Mouse (Mus musculus): Measurements from ENCODE around the gene Errfi1. TPM values are rescaled to one million over a fixed set of nuclear protein-coding genes. Genes with fewer than 3 reads are reported as not detected.
A peak's percentile ranks its signal among the peaks of the same experiment; 100 is the strongest.
"Not testable (repeated sequence)": the region's sequence is repeated elsewhere in the genome, so short reads cannot be mapped to it uniquely, and the experiment has no call there.

The Errfi1 gene
- total RNA-seq, 2 experiments from 2014 or later, result 32.3 to 159 TPM

DNA sequence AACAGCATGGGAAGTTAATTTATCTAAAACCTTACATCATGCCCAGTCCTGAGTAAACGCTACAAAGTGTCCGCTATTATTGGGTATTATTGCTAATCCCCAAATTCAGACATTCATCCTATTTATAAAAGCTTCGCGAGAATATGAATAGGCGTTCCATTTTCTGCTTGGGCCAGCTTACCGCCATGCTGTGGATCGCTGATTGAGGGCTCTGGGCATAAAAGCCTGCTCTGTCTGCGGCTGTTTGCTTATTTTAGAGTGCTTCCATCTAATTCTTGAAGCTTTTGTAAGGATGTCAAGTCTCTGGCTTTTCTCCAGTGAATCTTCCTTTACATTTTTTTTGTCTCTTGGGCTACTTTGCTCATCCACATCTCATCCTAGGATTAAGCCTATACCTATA lies 7.4 kb upstream of the Errfi1 start:
- DNase-seq, result no peak

DNA sequence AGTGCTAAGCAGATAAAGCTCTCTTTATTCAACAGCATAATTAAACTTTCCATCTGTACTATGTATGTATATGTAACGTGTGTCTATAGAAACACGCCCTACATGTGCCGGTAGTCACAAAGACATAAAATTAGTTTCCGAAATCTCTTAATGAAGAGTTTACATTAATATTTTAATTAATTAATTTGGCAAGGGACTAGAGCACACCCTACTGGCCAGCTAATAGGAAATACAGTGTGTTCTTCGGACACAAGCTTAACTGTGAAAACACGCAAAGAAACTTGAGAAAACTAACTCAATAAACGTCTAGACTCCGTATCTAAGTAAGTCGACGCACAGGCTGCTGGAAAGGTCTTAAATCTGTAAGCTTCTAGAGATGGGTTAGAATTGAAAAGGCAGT lies 3.8 kb upstream of the Errfi1 start:
- DNase-seq, result no peak

DNA sequence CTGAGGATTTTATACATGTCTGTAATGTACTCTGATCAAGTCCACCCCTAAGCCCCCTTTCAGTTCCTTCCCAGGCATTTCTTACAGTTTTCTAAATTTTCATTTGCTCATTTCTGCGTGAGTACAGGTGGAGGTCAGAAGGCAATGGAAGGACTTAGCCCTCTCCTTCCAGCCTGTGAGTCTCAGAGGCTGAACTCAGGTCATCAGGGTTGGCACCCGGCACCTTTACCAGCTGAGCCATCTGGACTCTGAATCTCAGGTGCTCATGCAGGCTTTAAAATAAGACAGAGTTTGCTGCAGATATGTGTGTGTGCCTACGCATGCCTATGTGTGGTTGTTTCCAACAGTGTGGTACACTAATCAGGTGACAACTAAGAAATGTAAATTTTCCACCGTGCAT lies 2.8 kb upstream of the Errfi1 start:
- DNase-seq, result no peak

- no peak for DNase-seq
These were observed 1.7 kb upstream of the Errfi1 start for GRCm38 (mm10) chr4:150852045-150852444.

DNA sequence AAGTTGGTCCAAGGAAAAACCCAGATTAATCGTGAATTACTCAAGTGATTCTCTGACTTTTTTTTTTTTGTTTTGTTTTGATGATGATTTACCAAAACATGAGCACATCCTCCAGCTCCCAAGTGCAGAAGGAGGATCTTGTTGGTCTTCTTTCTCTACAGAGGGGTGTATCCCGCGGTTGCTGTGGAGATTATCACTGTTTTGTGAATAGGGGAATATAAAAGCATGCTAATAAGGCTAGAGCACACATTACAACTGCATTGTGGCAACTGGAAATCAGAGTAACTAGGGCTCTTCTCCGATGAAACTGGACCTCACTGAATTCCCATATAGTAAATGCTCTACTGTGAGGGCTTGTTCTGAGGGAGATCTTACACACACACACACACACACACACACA lies 1.2 kb upstream of the Errfi1 start:
- DNase-seq, result no peak

DNA sequence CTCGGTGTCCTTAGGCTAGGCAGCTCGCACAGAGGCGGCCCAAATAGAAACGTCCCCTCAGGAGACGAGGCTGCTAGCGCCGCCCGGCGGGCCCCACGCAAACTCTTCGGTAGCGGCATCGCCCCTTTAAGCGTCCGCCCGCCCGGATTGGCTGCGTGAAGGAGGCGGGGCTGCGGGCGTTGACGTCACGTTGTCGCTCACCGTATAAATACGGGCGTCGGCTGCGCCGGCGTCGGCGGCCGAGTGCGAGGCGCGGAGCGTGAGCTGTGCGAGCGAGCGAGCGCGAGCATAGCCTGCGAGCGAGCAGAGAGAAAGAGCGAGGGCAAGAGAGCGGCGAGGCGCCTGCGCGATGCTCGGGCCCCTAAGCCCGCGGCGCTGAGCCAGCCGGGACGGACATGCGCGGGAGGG lies 1.1 kb downstream of the Errfi1 start:
- DNase-seq, result peak; percentile 98

DNA sequence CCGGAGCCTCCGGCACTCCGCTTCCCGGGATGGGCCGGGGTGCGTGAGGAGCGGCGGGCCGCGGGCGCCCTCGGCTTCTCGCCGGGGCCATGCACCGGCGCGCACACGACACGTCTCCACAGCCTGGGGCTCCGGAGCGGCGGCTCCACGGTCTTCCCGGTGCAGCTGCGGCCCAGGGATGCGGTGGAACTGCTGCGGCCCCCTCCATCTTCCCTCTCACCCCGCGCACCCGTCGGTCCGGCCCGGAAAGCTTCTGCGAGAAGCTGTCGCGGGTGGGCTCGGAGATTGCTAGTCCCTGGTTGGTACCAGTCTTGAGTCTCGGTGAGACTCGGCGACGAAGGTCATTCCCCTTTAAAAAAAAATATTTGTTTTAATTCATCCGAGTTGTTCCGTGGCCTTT lies 1.6 kb downstream of the Errfi1 start:
- DNase-seq, result no peak

DNA sequence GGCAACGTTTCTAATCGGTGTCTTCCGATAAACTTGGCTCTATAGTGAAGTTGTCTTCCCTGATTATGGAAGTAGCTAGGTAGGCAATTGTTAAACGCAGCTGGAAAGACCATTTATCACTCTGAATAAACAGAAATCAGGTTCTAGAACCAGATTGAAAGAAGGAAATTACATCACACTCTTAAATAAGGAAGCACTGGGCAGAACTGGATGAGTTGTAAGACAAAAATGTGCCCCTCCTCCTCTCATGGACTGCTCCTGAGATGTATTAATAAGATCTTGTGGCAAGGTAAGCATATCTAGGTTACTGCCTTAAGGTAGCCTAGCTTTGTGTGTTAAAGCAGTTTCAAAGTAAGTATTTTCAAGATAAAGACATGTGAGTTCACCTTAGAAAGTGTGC lies 6.8 kb downstream of the Errfi1 start:
- DNase-seq, result no peak

DNA sequence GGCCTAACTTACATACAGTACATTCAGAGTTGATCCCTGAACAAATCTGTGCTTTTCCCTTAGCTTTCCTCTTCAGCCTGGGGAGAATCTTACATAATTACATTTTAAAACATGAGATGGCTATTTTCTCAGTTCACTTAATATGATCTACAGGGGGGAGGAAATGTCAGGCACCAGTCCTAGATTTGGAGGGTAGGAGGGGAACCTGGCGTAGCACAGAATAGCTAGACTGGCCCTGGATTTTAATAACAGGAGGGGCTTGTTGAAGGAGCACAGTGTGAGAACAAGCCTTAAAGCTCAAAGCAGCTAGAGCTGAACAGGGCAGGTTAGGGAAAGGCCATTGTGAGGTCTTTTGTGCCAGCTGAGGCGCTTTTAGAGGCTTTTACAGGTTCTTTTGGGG lies 7.4 kb downstream of the Errfi1 start:
- no peak for DNase-seq

- no peak for DNase-seq
These were observed 9.1 kb downstream of the Errfi1 start for GRCm38 (mm10) chr4:150862626-150863375.

- DNase-seq, result no peak
These were observed 11.7 kb downstream of the Errfi1 start for GRCm38 (mm10) chr4:150865371-150865770.

GRCm38 (mm10) chr4:150866069-150866468 lies 12.3 kb downstream of the Errfi1 start:
- DNase-seq, result no peak

GRCm38 (mm10) chr4:150866494-150866893 lies 12.8 kb downstream of the Errfi1 start:
- DNase-seq, result no peak

- no peak for DNase-seq
These were observed 14.4 kb downstream of the Errfi1 start for GRCm38 (mm10) chr4:150868161-150868560.

DNA sequence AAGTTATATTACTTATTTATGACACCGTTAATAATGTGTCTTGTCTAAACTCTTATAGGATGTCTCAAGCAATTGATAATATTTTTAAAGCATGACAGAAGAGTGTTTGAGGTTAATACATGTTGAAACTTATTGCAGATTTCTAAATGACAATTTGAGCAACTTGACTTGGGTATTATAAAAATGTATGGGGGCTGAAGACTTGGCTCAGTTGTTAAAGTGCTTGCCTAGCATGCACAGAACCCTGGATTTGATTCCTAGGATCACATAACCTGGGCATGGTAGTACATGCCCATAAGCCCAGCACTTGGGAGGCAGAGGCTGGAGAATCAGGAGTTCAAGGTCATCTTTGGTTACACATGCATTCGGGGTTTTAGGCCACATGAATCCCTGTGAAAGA lies 15.1 kb downstream of the Errfi1 start:
- no peak for DNase-seq

GRCm38 (mm10) chr4:150869276-150870197 lies 15.8 kb downstream of the Errfi1 start:
- peak; percentile 70 for DNase-seq

DNA sequence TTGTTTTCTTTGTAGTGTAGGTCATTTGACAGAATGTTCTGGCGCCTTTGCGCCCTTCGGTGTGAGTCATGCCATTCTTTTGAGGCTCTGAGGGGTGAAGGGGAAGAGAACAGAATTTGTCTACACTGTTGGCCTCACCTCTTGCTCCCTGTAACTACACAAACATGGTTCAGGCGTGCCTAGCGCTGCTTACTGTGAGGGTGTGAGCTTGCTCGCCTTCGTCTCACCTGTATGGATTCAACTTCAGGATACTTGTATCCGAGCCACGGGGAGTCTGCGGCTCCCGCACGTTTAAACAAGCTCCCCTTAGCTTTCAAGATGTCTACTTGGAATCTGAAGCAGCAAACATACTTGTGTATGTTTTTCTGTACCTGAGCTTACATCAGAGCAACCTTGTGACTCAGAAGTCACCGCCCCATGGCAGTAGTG lies 17.3 kb downstream of the Errfi1 start:
- peak; percentile 23 for DNase-seq

- peak; percentile 80 for DNase-seq
These were observed 17.8 kb downstream of the Errfi1 start for GRCm38 (mm10) chr4:150871392-150872138.

DNA sequence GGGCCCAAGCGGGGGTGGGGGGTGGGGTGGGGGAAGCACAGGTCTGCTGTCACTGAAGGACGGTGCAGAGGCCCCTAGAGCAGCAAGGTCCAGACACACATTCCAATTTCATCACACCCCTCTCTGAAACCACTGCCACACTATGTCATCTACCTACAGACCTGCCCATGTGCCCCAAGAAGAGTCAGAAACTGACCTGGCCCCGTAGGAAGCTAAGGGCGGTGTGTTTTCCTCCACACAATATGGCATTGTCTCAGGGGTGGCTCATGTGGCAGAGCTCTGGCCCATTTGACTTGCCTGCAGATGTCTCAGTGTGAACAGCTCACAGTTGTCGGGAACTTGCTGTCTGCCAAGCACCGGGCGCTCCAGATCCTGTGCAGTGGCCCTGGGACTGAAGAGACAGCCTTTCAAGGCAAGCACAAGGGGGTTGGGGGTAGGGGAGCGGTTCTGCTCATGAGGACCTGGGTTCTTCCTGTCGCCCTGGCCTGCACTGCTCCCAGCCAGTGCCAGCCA lies 18.5 kb downstream of the Errfi1 start:
- peak; percentile 67 for DNase-seq

DNA sequence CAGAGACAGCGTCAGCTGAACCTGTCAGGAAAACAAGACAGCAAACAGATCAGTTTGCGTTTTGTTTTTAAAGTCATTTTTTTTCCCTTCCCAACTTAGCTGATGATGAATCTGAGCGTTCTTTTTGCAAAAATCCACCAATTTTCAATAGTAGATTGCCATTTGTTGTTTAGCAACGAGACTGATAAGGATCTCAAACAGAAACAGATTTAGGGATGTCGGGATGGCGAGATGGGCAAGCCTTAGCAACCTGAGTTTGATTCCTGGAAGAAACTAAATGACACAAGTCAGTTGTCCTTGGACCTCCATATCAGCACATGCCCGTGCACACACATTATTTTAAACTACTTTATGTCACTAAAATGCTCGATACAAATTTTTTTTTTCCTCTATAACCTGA lies 19.0 kb downstream of the Errfi1 start:
- no peak for DNase-seq

- DNase-seq, result not testable (repeated sequence)
These were observed 20.7 kb downstream of the Errfi1 start for GRCm38 (mm10) chr4:150874416-150874815.

DNA sequence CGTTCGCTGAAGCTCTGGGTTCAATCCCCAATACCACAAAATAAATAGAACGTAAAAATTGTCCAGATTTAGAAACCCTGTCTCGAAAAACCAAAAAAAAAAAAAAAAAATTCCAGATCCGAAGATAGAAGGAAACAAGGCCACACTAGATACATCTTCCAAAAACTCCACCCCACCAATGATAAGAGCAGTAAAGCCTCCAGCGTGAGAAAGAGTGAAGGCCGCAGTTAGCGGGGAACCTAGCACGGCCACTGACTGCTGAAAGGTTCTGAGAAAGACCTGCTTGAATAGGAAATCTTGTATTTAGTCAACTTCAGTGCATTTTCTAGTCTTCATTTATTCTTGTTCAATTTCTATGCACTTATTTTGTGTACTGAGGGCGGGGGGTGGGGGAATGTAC lies 21.7 kb downstream of the Errfi1 start:
- no peak for DNase-seq
